Mouse (Mus musculus): Measurements from ENCODE around the gene Mboat1. TPM values are rescaled to one million over a fixed set of nuclear protein-coding genes. Genes with fewer than 3 reads are reported as not detected.

The Mboat1 gene
- polyA plus RNA-seq, 1 experiment from 2014 or later, result 4.4 TPM

DNA sequence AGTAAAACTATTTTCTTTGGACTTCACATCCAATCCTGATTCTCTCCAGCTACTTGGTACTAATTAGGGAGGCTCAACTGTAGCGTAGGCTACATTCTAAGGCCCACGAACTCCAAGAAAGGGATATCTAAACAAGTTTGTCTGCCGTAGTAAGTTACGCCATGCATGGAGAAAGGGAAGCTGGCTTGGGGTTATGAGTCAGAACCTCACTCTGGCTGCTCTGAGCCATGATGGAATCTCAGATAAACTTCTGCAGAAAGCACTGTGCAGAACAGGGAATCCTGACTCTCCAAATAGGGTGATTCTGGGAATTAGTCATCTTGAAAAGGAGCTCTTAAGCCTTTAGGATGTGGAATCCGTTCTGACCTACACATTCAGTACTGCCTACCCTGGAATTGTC is 92.5 kb downstream of the Mboat1 start:
- DNase-seq (ENCODE audit: extremely low spot score, low spot score), result no peak

DNA sequence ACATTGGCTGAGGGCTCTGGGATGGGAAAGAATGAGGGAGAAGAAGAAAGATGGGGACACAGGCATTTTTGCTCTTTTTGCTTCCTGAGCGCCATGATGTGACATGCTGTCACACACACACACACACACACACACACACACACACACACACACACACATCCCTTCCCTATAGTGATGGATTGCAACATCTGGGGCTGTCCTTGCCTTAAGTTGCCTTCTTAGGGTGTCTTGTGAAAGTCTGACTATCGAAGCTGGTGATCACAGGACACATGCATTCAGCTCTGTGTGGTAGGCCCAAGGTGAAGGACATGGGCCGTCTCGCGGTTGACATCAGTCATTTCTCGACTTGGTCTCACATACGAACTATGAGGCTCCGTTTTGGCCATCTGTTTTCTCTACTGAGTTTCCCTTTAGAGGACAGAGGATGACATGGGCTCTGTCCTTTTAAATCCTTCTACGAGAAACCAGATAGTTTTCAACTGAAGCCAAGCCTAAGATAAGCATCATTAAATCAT is 93.4 kb downstream of the Mboat1 start:
- WGBS, result 96% methylated on average over 9 of the region's 9 CpGs
- no peaks in the 10 kb centered on the region for H3K4me1 ChIP-seq
- no peaks in the 10 kb centered on the region for H3K9me3 ChIP-seq
- DNase-seq (ENCODE audit: extremely low spot score, low spot score), result no peak
- H3K4me3 ChIP-seq, result no peak overlapping the region
- no peaks in the 10 kb centered on the region for H3K27me3 ChIP-seq (ENCODE audit: poor library complexity, severe bottlenecking)
- H3K27ac ChIP-seq, result no peak overlapping the region
- no peaks in the 10 kb centered on the region for H3K36me3 ChIP-seq (replicated peaks)

More for the DNA sequence above, 92.5 kb downstream of the Mboat1 start:
- WGBS, result 86% methylated on average over 5 of the region's 5 CpGs
- Histone ChIP-seq H3K36me3 (replicated peaks) (no peaks in the 10 kb centered on the region), H3K9me3 (no peaks in the 10 kb centered on the region), H3K4me1 (no peaks in the 10 kb centered on the region), H3K27ac (no peak overlapping the region), H3K4me3 (no peak overlapping the region), H3K27me3 (ENCODE audit: poor library complexity, severe bottlenecking) (no peaks in the 10 kb centered on the region)

DNA sequence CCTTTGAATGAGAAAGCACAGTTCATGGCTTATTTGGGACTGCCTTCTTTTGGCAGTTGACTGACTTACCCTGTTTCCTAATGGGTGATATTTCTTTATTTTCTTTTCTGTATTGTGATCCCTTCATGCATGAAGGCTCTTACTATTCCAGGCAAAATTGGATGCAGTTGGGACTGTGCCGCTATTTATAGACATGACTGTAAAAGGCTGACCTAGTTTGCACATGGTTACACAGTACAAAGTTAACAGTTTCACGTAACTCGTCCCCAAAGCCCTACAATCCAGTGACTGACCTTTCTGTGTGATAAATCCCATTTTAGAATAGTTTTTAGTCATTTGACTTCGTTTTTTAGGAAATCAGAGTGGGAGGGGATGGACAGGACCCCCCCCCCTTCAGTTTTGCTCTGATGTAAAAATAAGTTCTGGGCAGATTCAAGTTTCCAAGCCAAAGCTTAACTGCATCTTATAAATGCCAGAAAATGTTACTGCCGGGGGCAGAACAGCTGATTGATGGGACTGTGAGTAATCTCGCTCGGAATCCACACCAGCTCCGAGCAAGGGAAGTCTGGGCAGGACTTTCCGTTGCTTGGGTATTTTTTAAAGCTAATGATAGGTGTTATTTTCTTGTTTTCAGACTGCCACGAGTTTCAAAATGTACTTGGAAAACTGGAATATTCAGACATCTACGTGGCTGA is 98.9 kb downstream of the Mboat1 start:
- no peaks in the 10 kb centered on the region for H3K27me3 ChIP-seq (ENCODE audit: poor library complexity, severe bottlenecking)
- no peak overlapping the region for H3K27ac ChIP-seq
- 86% methylated on average over 11 of the region's 11 CpGs for WGBS
- no peaks in the 10 kb centered on the region for H3K9me3 ChIP-seq
- no peak for DNase-seq (ENCODE audit: extremely low spot score, low spot score)
- no peaks in the 10 kb centered on the region for H3K36me3 ChIP-seq (replicated peaks)
- H3K4me3 ChIP-seq, result no peak overlapping the region
- H3K4me1 ChIP-seq, result no peaks in the 10 kb centered on the region

DNA sequence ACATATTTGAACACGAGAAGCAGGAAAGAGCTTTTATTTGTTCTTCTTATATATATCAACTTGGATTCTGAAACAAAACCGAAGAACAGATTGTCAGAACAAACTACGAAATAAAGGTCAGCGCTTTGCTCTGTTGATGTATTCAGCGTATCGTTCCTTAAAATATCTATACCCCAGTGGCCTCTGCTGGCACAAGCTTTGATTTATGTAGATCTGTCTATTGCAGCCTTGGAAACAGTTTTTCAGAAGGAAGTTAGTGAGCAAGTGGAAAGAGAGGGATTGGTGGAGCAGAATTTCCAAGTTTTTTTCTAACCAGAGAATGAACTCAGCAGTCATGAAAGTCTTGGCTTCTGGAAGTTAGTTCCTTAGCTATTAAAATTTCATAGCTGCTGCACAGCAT is 103.1 kb downstream of the Mboat1 start:
- H3K4me1 ChIP-seq, result no peaks in the 10 kb centered on the region
- H3K36me3 ChIP-seq (replicated peaks), result no peaks in the 10 kb centered on the region
- 92% methylated on average over 6 of the region's 6 CpGs for WGBS
- H3K9me3 ChIP-seq, result no peaks in the 10 kb centered on the region
- no peak overlapping the region for H3K27ac ChIP-seq
- H3K27me3 ChIP-seq (ENCODE audit: poor library complexity, severe bottlenecking), result no peaks in the 10 kb centered on the region
- no peak overlapping the region for H3K4me3 ChIP-seq
- DNase-seq (ENCODE audit: extremely low spot score, low spot score), result no peak

DNA sequence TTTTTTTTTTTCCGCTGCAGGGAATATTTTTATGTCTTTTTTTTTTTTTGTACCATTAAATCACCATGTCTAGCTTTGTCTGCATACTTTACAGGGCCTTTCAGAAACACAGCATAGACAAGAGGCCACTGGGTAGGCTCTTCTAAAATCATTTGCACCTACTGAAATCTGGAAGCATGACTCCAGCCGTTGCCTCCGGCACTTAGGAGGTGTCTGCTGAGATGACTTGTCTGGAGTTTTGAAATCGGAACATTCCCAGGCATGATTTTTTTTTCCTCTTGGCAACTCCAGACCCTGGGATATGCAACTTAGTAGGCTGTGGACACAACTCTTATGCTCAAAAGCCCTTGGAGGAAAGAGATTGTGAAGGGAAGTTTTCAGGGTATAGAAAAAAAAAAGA is 109.3 kb downstream of the Mboat1 start:
- Histone ChIP-seq H3K4me1 (peaks cover 7% of the 10 kb centered on the region), H3K9me3 (no peaks in the 10 kb centered on the region), H3K36me3 (replicated peaks) (no peaks in the 10 kb centered on the region), H3K27ac (no peak overlapping the region), H3K4me3 (no peak overlapping the region), H3K27me3 (ENCODE audit: poor library complexity, severe bottlenecking) (no peaks in the 10 kb centered on the region)
- DNase-seq (ENCODE audit: extremely low spot score, low spot score), result no peak
- WGBS, result 95% methylated on average over 4 of the region's 4 CpGs

DNA sequence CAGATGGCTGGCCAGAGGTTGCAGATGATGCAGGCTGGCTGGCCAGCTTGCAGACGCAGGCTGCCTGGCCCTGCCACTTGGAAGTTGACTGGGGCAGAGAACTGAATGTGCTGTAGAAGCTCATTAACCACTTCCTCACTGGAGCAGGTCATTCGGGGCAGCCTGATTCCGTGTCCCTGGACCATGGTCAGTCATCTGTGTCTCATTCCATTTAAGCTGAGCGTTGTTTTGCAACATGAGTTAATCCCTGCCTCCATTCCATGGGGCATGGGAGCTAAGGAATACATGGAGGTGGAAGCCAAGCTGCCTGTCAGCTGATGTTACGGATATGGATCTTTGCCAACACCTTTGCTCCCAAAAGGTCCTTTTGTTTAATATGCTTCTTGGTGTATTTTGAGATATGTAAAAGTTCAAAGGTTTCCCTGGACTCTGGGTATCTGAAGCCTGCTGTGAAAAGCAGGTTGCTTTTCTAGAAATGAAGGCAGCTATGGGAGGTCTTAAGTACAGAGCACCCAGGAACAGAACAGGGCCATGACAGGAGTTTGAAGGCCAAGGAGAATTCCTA is 114.1 kb downstream of the Mboat1 start:
- H3K27ac ChIP-seq, result no peak overlapping the region
- DNase-seq (ENCODE audit: extremely low spot score, low spot score), result no peak
- no peak overlapping the region for H3K4me3 ChIP-seq
- H3K9me3 ChIP-seq, result no peaks in the 10 kb centered on the region
- no peaks in the 10 kb centered on the region for H3K27me3 ChIP-seq (ENCODE audit: poor library complexity, severe bottlenecking)
- peaks cover 21% of the 10 kb centered on the region for H3K4me1 ChIP-seq
- H3K36me3 ChIP-seq (replicated peaks), result no peaks in the 10 kb centered on the region
- WGBS, result 49% methylated on average over 5 of the region's 5 CpGs

DNA sequence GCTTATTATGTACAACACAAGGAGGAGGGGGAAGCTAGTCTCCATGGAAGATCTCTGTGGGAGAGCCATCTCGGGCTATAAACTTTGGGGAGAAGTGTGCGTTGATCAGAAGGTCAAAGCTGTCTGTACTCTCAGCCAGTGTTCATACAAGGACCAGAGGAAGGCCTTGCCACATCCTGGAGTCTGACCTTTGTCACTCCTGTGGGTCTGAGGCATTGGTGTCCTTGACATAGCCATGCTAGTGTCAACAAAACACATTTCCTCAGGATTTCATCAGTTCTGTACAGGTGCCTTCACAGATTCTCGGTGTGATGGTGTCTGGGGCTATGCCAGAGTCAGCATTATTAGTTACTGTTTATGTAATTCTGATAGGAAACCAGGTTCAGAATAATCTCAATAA is 115.1 kb downstream of the Mboat1 start:
- no peak overlapping the region for H3K27ac ChIP-seq
- no peaks in the 10 kb centered on the region for H3K9me3 ChIP-seq
- peaks cover 21% of the 10 kb centered on the region for H3K4me1 ChIP-seq
- no peaks in the 10 kb centered on the region for H3K36me3 ChIP-seq (replicated peaks)
- no peaks in the 10 kb centered on the region for H3K27me3 ChIP-seq (ENCODE audit: poor library complexity, severe bottlenecking)
- 90% methylated on average over 3 of the region's 3 CpGs for WGBS
- no peak overlapping the region for H3K4me3 ChIP-seq
- DNase-seq (ENCODE audit: extremely low spot score, low spot score), result no peak

DNA sequence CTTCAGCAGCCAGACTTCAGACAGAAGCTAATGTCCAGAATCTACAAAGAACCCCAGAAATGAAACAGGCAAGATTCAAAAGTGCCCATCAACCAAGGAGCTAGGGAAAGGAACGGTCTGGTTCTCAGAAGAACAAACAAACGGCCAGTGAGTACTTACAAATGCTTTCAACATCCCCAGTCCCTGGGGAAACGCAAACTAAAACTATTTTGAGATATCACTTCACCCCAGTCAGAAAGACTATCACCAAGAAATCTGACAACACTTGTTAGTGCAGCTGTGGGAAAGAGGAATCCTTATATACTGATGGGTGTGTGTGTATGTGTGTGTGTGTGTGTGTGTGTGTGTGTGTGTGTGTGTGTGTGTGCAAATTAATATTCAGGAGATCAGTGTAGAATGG is 116.4 kb downstream of the Mboat1 start:
- H3K9me3 ChIP-seq, result no peaks in the 10 kb centered on the region
- H3K27ac ChIP-seq, result no peak overlapping the region
- H3K36me3 ChIP-seq (replicated peaks), result no peaks in the 10 kb centered on the region
- 81% methylated on average over 3 of the region's 3 CpGs for WGBS
- H3K27me3 ChIP-seq (ENCODE audit: poor library complexity, severe bottlenecking), result no peaks in the 10 kb centered on the region
- peaks cover 21% of the 10 kb centered on the region for H3K4me1 ChIP-seq
- H3K4me3 ChIP-seq, result no peak overlapping the region
- no peak for DNase-seq (ENCODE audit: extremely low spot score, low spot score)

DNA sequence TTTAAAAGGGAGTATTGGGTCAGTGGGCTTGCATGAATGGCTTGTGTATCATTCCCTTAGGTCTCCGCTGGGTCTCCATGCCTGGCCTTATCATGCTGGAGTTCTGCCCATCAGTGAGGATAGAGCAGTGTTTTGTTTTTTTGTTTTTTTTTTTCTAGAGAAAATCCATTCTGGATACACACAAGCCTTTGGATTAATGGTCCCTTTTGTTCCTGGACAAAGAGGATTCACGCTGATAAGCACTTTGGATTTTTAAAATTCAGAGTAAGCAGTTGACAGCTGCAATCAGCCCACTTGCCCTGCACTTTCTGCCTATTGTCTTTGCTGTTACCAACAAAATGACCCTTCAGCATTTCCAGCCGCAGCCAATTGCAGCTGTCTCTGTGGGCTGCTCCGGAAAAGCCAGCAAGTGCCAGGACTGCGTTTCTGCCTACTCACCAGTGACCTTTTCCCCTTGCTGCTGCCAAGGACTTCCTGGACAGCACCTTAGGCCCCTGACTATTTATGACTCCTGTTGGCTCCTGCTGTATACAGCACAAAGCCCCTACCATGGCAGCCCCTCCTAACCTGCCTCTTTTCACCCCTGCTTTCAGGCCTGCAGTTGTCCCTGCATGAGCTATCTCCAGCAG is 117.5 kb downstream of the Mboat1 start:
- no peaks in the 10 kb centered on the region for H3K36me3 ChIP-seq (replicated peaks)
- no peaks in the 10 kb centered on the region for H3K9me3 ChIP-seq
- H3K27ac ChIP-seq, result peak overlapping the region; percentile 22
- 27% methylated on average over 5 of the region's 5 CpGs for WGBS
- H3K27me3 ChIP-seq (ENCODE audit: poor library complexity, severe bottlenecking), result no peaks in the 10 kb centered on the region
- H3K4me3 ChIP-seq, result no peak overlapping the region
- peaks cover 21% of the 10 kb centered on the region for H3K4me1 ChIP-seq
- DNase-seq (ENCODE audit: extremely low spot score, low spot score), result no peak

DNA sequence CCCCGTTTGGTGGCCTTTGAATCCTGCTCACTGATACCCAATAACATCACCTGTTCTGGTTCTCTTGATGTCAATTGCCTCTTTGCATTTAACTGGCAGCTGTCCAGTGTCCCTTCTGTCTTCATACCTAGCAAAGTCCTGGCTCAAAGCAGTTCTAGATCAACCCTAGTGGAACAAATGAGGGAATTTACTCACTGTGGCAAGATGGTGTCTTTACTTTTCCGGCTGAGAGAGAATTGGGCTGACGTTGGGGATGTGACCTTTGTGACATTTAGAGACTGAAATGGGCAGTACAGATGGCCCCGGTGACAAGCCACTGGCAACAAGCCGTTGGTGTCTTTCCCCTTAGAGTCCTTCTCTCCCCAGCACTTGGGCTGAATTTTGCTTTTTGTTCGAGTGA is 118.1 kb downstream of the Mboat1 start:
- Histone ChIP-seq H3K9me3 (no peaks in the 10 kb centered on the region), H3K27me3 (ENCODE audit: poor library complexity, severe bottlenecking) (no peaks in the 10 kb centered on the region), H3K27ac (no peak overlapping the region), H3K4me3 (no peak overlapping the region), H3K36me3 (replicated peaks) (no peaks in the 10 kb centered on the region), H3K4me1 (peaks cover 21% of the 10 kb centered on the region)
- no peak for DNase-seq (ENCODE audit: extremely low spot score, low spot score)
- WGBS, result 65% methylated on average over 6 of the region's 6 CpGs

DNA sequence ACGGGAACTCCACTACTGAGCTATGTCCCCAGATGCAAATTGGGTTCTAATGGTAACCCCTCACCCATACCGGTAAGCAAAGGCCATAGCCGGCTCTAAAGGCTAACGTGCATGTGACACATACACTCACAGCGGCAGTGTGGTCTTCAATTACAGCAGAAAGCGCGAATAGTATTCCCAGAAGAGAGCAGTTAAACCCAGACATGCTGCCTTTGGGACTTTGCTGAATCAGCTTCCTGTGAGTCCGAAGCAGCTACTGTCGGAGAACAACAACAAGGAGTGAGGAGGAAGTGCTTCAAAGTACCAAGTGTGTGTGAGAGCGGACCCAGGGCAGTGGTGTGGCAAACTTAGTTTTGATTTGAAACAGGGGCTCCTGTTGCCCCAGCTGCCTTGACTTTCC is 122.5 kb downstream of the Mboat1 start:
- Histone ChIP-seq H3K27ac (no peak overlapping the region), H3K27me3 (ENCODE audit: poor library complexity, severe bottlenecking) (no peaks in the 10 kb centered on the region), H3K36me3 (replicated peaks) (no peaks in the 10 kb centered on the region), H3K4me1 (peaks cover 7% of the 10 kb centered on the region), H3K4me3 (no peak overlapping the region), H3K9me3 (no peaks in the 10 kb centered on the region)
- DNase-seq (ENCODE audit: extremely low spot score, low spot score), result no peak
- WGBS, result 84% methylated on average over 10 of the region's 10 CpGs

DNA sequence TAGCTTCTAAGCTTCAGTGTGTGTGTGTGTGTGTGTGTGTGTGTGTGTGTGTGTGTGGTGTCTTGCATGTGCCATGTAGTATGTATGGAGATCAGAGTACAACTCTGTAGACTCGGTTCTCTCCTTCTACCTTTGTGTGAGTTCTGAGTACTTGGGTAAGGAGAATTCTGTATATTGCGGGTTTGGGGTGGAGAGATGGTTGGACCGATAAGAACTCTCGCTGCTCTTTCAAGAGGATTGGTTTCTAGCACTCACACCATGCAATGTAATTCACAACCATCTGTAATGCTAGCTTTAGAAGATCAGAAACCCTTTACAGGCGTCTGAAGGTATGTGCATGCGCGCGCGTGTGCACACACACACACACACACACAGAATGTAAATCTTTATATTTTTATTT is 123.0 kb downstream of the Mboat1 start:
- no peak overlapping the region for H3K27ac ChIP-seq
- no peak for DNase-seq (ENCODE audit: extremely low spot score, low spot score)
- 94% methylated on average over 9 of the region's 9 CpGs for WGBS
- H3K4me3 ChIP-seq, result no peak overlapping the region
- no peaks in the 10 kb centered on the region for H3K36me3 ChIP-seq (replicated peaks)
- no peaks in the 10 kb centered on the region for H3K27me3 ChIP-seq (ENCODE audit: poor library complexity, severe bottlenecking)
- H3K9me3 ChIP-seq, result no peaks in the 10 kb centered on the region
- peaks cover 1% of the 10 kb centered on the region; the same call in 1 of the 2 replicates for H3K4me1 ChIP-seq

DNA sequence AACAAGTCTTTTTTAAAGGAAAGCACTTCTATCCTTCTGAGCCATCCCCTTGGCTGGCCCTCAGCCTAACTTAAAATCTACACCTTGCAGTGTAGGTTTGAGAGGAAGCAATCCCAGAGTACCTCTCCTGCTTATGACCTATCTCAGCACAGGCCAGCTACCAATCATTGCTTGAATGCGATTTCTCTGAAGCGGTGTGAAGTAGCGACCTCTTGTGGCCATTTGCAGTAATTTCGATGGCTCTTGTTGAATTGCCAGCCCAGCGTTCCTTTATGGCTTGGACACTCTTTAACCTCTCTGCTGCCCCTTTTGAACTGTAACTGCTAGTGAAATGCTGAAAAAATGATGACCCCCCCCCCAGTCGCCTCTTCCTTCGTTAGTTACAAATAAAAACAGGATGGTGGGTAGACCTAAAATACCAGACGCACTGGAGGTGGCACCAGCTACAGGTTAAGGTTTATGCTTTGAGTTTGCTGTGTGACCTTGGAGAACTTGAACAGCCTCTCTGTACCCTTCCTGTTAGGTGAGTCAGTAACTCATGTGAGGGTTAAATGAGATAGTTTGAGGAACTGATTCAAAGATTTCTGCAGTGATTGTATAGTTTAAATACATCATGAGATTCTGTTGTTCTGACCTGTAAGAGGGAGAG is 123.7 kb downstream of the Mboat1 start:
- DNase-seq (ENCODE audit: extremely low spot score, low spot score), result peak; percentile 70
- no peaks in the 10 kb centered on the region for H3K9me3 ChIP-seq
- H3K4me3 ChIP-seq, result no peak overlapping the region
- H3K27ac ChIP-seq, result no peak overlapping the region
- no peaks in the 10 kb centered on the region; the same call in 1 of the 2 replicates for H3K4me1 ChIP-seq
- H3K27me3 ChIP-seq (ENCODE audit: poor library complexity, severe bottlenecking), result no peaks in the 10 kb centered on the region
- H3K36me3 ChIP-seq (replicated peaks), result no peaks in the 10 kb centered on the region
- 16% methylated on average over 8 of the region's 8 CpGs for WGBS

Measured in forebrain, embryonic 10.5 days (tissue).